Comparison of ENCODE assay signal across 15 mouse cellular contexts in genomic region chr15:93094202-93095135, GRCm38 (mm10).
DNase-seq lines count a peak whose midpoint lies in the region; ATAC-seq and TF ChIP-seq lines count a peak whose summit lies in the region.
"Had no signal": no experiment of that assay in that cellular context is flagged by ENCODE, and none has a peak within 500 bp of the region (broad histone marks: within the 10 kb centered on the region; RNA-seq: fewer than 3 reads in every experiment).

No protein-coding gene starts in this region.

- H3K4me2 ChIP-seq in kidney, embryonic 16.5 days (replicated peaks; ENCODE audit: low read depth, low read length) = 0 out of 2 replicates have a peak overlapping the region, but pooled peaks have one; percentile 6
- H3K4me2 ChIP-seq in midbrain, embryonic 11.5 days = no peak overlapping the region
- H3K4me2 ChIP-seq: lung, embryonic 15.5 days; midbrain, embryonic 12.5 days had no signal

- H3K36me3 ChIP-seq in kidney, embryonic 16.5 days (ENCODE audit: insufficient read depth, low read length) = no peaks in the 10 kb centered on the region
- no peaks in the 10 kb centered on the region for H3K36me3 ChIP-seq in kidney, adult 2 months (ENCODE audit: control insufficient read depth, insufficient read depth, low read length)
- no peaks in the 10 kb centered on the region for H3K36me3 ChIP-seq in midbrain, embryonic 11.5 days (ENCODE audit: control insufficient read depth, insufficient read depth, low read length)
- H3K36me3 ChIP-seq: lung, embryonic 15.5 days; midbrain, embryonic 12.5 days had no signal

- H3K9ac ChIP-seq in kidney, embryonic 16.5 days (replicated peaks; ENCODE audit: low read length) = no peak overlapping the region
- H3K9ac ChIP-seq in midbrain, embryonic 11.5 days (ENCODE audit: low read length) = no peak overlapping the region
- H3K9ac ChIP-seq: lung, embryonic 15.5 days; midbrain, embryonic 12.5 days had no signal

- no peak for TF ChIP-seq CTCF in kidney, adult 2 months (conservative IDR thresholded peaks at IDR 0.05; ENCODE audit: insufficient read depth, insufficient read length, low read depth, low read length)

- H3K27me3 ChIP-seq in kidney, embryonic 16.5 days (ENCODE audit: insufficient read depth, low read length) = peaks cover 8% of the 10 kb centered on the region; the same call in 1 of the 2 replicates
- no peaks in the 10 kb centered on the region for H3K27me3 ChIP-seq in kidney, adult 2 months (replicated peaks; ENCODE audit: control insufficient read depth, insufficient read depth, low read length)
- no peaks in the 10 kb centered on the region for H3K27me3 ChIP-seq in midbrain, embryonic 11.5 days (ENCODE audit: control insufficient read depth, insufficient read depth, low read length)
- H3K27me3 ChIP-seq: lung, embryonic 15.5 days; midbrain, embryonic 12.5 days had no signal

- ATAC-seq in kidney, embryonic 16.5 days (ENCODE audit: low FRiP score, low TSS enrichment) = peak; percentile 82
- ATAC-seq in megakaryocyte progenitor cell, adult 5-6 weeks (replicated peaks; ENCODE audit: poor library complexity) = peak; percentile 71
- ATAC-seq in midbrain, embryonic 11.5 days (ENCODE audit: low FRiP score) = no peak
- ATAC-seq: activated CD4-positive, CD25-positive, alpha-beta regulatory T cell, adult 4 months; inflammation-experienced regulatory T-cells, adult 6 months had no signal

- H3K4me1 ChIP-seq in kidney, embryonic 16.5 days (ENCODE audit: insufficient read depth, low read length) = peaks cover 17% of the 10 kb centered on the region
- H3K4me1 ChIP-seq in kidney, adult 2 months (ENCODE audit: control insufficient read depth, insufficient read depth, low read length) = no peaks in the 10 kb centered on the region
- H3K4me1 ChIP-seq in midbrain, embryonic 11.5 days (ENCODE audit: control insufficient read depth, insufficient read depth, low read length) = no peaks in the 10 kb centered on the region
- H3K4me1 ChIP-seq: lung, embryonic 15.5 days; midbrain, embryonic 12.5 days had no signal

- WGBS in kidney, embryonic 16.5 days = 24% methylated on average over 23 of the region's 23 CpGs
- 31% methylated on average over 23 of the region's 23 CpGs for WGBS in kidney, adult 2 months
- WGBS in midbrain, embryonic 11.5 days = 92% methylated on average over 23 of the region's 23 CpGs

- no peak for DNase-seq in kidney, adult 2 months
- peak; percentile 56 for DNase-seq in embryo, embryonic 10.5 days (ENCODE audit: low spot score)
- peak; percentile 10 for DNase-seq in liver
- no peak for DNase-seq in spleen, postnatal 10 days (ENCODE audit: low spot score in 2 of 2)
- DNase-seq in midbrain, embryonic 11.5 days (ENCODE audit: low spot score, missing footprints) = no peak
- DNase-seq: cerebellum, adult 11 months; heart, postnatal 4 days; layer of hippocampus, adult 9-11 months; thymus, adult 2 months had no signal

- 0 out of 2 replicates have a peak overlapping the region, but pooled peaks have one; percentile 6 for H3K27ac ChIP-seq in kidney, embryonic 16.5 days (ENCODE audit: low read length)
- no peak overlapping the region for H3K27ac ChIP-seq in kidney, adult 2 months (ENCODE audit: insufficient read depth, low read depth, low read length)
- H3K27ac ChIP-seq in midbrain, embryonic 11.5 days (ENCODE audit: low read depth, low read length) = no peak overlapping the region
- H3K27ac ChIP-seq: lung, embryonic 15.5 days; midbrain, embryonic 12.5 days had no signal

- no peak for TF ChIP-seq POLR2A in kidney, adult 2 months (IDR thresholded peaks at IDR 0.05; ENCODE audit: low read depth, low read length)

- H3K9me3 ChIP-seq in kidney, embryonic 16.5 days (ENCODE audit: low read length) = no peaks in the 10 kb centered on the region
- H3K9me3 ChIP-seq in midbrain, embryonic 11.5 days (ENCODE audit: control insufficient read depth, low read length) = no peaks in the 10 kb centered on the region
- H3K9me3 ChIP-seq: lung, embryonic 15.5 days; midbrain, embryonic 12.5 days had no signal

- no peak overlapping the region for H3K4me3 ChIP-seq in kidney, embryonic 16.5 days (ENCODE audit: low read length)
- H3K4me3 ChIP-seq in kidney, adult 2 months (ENCODE audit: insufficient read depth, low read depth, low read length) = no peak overlapping the region
- no peak overlapping the region for H3K4me3 ChIP-seq in midbrain, embryonic 11.5 days (ENCODE audit: low read depth, low read length)
- H3K4me3 ChIP-seq: lung, embryonic 15.5 days; midbrain, embryonic 12.5 days had no signal

Comparison
In these comparisons a context has a peak if more than half of its experiments do, and no peak if none do; other contexts are left out.
1. DNase-seq: peak in embryo, embryonic 10.5 days (single experiment) and liver (single experiment); none in kidney, adult 2 months (single experiment), spleen, postnatal 10 days (0 of 2) and midbrain, embryonic 11.5 days (single experiment).